Mouse (Mus musculus): ENCODE measurements at regions not wholly inside any gene's neighbourhood (a gene's known extent, or its start where the extent isn't known, plus 50 kb on each side); places are given as distances from the start of the nearest gene placed in this dataset.

GRCm38 (mm10) chr4:7596116-7596515, 642.7 kb downstream of the Car8 start:
- no peak for DNase-seq

- no peak for DNase-seq
Observed at GRCm38 (mm10) chr4:7583851-7584250, 655.0 kb downstream of the Car8 start.

- DNase-seq = no peak
Observed at GRCm38 (mm10) chr4:7581931-7582330, 656.9 kb downstream of the Car8 start.

- no peak for DNase-seq
Observed at GRCm38 (mm10) chr4:7581220-7581916, 657.5 kb downstream of the Car8 start.

GRCm38 (mm10) chr4:7580554-7581219, 658.2 kb downstream of the Car8 start:
- DNase-seq = no peak

- no peak for DNase-seq
Observed at GRCm38 (mm10) chr4:7574011-7574410, 664.8 kb downstream of the Car8 start.

GRCm38 (mm10) chr4:7567687-7568393, 671.0 kb downstream of the Car8 start:
- peak; percentile 34 for DNase-seq

- DNase-seq = no peak
Observed at GRCm38 (mm10) chr4:7559867-7560832, 678.7 kb downstream of the Car8 start.

- no peak for DNase-seq
Observed at GRCm38 (mm10) chr4:7558721-7559120, 680.1 kb downstream of the Car8 start.

- no peak for DNase-seq
Observed at GRCm38 (mm10) chr4:7534301-7534700, 704.5 kb downstream of the Car8 start.

GRCm38 (mm10) chr4:7527718-7528117, 711.1 kb downstream of the Car8 start:
- no peak for DNase-seq

GRCm38 (mm10) chr4:7513081-7513480, 725.8 kb downstream of the Car8 start:
- no peak for DNase-seq

GRCm38 (mm10) chr4:7485552-7485951, 753.3 kb downstream of the Car8 start:
- DNase-seq = no peak

GRCm38 (mm10) chr4:7455130-7455529, 783.7 kb downstream of the Car8 start:
- peak; percentile 4 for DNase-seq

- no peak for DNase-seq
Observed at GRCm38 (mm10) chr4:7452678-7453077, 786.2 kb downstream of the Car8 start.

GRCm38 (mm10) chr4:7450991-7451390, 787.9 kb downstream of the Car8 start:
- no peak for DNase-seq

GRCm38 (mm10) chr4:7429308-7429707, 809.5 kb downstream of the Car8 start:
- DNase-seq = no peak

- DNase-seq = no peak
Observed at GRCm38 (mm10) chr4:7424081-7424480, 814.8 kb downstream of the Car8 start.

- DNase-seq = no peak
Observed at GRCm38 (mm10) chr4:7423204-7423603, 815.6 kb downstream of the Car8 start.

- no peak for DNase-seq
Observed at GRCm38 (mm10) chr4:7422787-7423186, 816.1 kb downstream of the Car8 start.

GRCm38 (mm10) chr4:7414301-7414700, 824.5 kb downstream of the Car8 start:
- no peak for DNase-seq

- DNase-seq = no peak
Observed at GRCm38 (mm10) chr4:7392696-7393095, 846.1 kb downstream of the Car8 start.

- peak; percentile 54 for DNase-seq
Observed at GRCm38 (mm10) chr4:7391596-7391995, 847.2 kb downstream of the Car8 start.

Measured in kidney, postnatal 10 days (tissue).